Mouse (Mus musculus): ENCODE results near the gene Rps6kb1.

The Rps6kb1 gene

GRCm38 (mm10) chr11:86473576-86473975 lies 71.0 kb downstream of the Rps6kb1 start:
- in situ Hi-C loops (cut with MboI, MseI): no loop called here

GRCm38 (mm10) chr11:86472771-86473171 lies 71.8 kb downstream of the Rps6kb1 start:
- in situ Hi-C loops (cut with MboI, MseI): no loop called here

- in situ Hi-C loops (cut with MboI, MseI): no loop called here
Measured at GRCm38 (mm10) chr11:86471785-86472184, 72.8 kb downstream of the Rps6kb1 start.

GRCm38 (mm10) chr11:86468971-86469370 lies 75.6 kb downstream of the Rps6kb1 start:
- in situ Hi-C loops (cut with MboI, MseI): loop anchor here (10.0 kb wide), 1 partner anchor 1274 kb away; no protein-coding TSS in a partner anchor

GRCm38 (mm10) chr11:86468345-86468744 lies 76.3 kb downstream of the Rps6kb1 start:
- in situ Hi-C loops (cut with MboI, MseI): loop anchor here (10.0 kb wide), 1 partner anchor 1274 kb away; no protein-coding TSS in a partner anchor

GRCm38 (mm10) chr11:86464275-86464674 lies 80.3 kb downstream of the Rps6kb1 start:
- in situ Hi-C loops (cut with MboI, MseI): loop anchor here (10.0 kb wide), 1 partner anchor 1269 kb away; no protein-coding TSS in a partner anchor

- in situ Hi-C loops (cut with MboI, MseI): loop anchor here (10.0 kb wide), 1 partner anchor 1268 kb away; no protein-coding TSS in a partner anchor
Measured at GRCm38 (mm10) chr11:86462579-86462978, 82.0 kb downstream of the Rps6kb1 start.

- in situ Hi-C loops (cut with MboI, MseI): no loop called here
Measured at GRCm38 (mm10) chr11:86458866-86459265, 85.7 kb downstream of the Rps6kb1 start.

GRCm38 (mm10) chr11:86457545-86457944 lies 87.1 kb downstream of the Rps6kb1 start:
- in situ Hi-C loops (cut with MboI, MseI): no loop called here

- in situ Hi-C loops (cut with MboI, MseI): no loop called here
Measured at GRCm38 (mm10) chr11:86453991-86454390, 90.6 kb downstream of the Rps6kb1 start.
